Mouse (Mus musculus) T-helper 17 cell (primary cell): ENCODE measurements around the gene Yipf2.

Experiments
- in situ Hi-C, 2 experiments: fragments of 300-600 bp; cut with MboI, MseI; formaldehyde crosslinking; loops; 1 replicate in 1 of 2; 2 replicates in 1 of 2; pipeline ENCODE4 v1.15.1; 2025; ENCODE audit warnings: high pct_unique_total_duplicates in 2 of 2

Gene Yipf2

DNA sequence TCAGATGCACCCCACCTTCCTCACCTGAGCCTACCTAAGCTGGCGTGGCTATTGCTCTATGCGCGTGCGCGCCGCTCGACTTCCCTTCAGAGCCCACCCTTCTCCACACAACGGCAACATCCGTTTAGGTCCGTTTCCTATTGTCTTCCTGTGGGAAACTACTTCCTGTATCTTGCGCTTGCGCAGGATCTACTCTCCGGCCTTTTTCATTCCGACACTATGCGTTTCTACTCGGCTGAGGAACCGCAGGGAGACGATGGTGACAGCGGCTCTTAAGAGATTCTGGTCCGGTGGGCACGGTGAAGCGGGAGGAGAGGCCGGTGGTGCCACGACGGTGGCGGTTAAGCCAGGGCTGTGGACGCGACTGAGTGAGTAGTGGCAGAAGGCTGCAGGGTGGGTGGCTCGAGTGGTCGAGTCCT is at the start of gene Yipf2, which contains the start of gene Timm29:
Gene Yipf2 (minus strand): TSS at position 126 of the 419 bp plus-strand sequence.
Gene Timm29 (plus strand): TSS at position 20 of the 419 bp plus-strand sequence.
- in situ Hi-C loops = no loop called here

DNA sequence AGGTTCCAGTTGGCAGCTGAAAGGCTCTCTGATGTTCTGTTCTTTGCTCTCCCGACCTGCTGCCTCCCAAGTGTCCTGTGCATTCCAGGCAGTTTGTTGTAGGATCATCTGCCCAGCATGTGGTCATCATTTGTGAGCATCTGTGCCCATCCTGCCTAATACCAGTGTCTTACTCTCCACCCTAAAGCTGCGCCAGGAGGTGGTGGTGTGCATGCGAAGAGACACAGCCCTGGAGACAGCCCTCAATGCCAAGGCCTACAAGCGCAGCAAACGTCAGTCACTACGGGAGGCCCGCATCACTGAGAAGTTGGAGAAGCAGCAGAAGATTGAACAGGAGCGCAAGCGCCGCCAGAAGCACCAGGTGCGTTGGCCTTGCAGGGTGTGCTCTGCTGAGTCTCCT is 46.4 kb upstream of the Yipf2 start:
- in situ Hi-C loops = no loop called here

DNA sequence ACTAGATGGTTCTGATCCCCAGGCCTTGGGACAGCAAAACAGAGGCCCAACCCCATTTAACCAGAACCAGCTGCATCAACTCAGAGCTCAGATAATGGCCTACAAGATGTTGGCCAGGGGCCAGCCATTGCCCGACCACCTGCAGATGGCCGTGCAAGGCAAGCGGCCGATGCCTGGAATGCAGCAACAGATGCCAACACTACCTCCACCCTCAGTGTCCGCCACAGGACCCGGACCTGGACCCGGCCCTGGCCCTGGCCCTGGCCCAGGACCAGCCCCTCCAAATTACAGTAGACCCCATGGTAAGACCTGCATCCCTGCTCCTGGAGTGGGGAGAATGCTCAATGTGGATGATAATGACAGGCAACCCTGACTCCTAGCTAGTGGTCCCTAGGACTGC is 43.0 kb upstream of the Yipf2 start:
- in situ Hi-C loops = no loop called here

DNA sequence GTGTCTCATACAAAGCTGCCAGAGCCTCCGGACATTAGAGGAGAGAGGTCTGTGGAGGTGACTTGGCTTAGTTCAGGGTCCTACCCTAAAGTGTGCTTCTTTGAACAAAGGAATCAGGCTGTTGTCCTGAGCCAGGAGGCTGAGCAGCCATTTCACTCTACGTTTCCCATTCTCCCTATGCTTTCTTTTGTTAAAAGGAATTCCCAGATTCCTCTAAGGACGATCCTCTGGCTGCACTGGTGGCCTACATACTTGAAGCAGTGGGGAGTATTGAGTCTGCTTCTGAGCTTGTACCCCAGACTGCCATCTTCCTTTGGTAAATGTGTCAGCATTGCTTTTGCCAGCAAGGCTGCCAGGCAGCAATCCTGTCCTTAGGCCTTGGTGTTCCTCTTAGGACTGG is 40.5 kb upstream of the Yipf2 start:
- in situ Hi-C loops = no loop called here

DNA sequence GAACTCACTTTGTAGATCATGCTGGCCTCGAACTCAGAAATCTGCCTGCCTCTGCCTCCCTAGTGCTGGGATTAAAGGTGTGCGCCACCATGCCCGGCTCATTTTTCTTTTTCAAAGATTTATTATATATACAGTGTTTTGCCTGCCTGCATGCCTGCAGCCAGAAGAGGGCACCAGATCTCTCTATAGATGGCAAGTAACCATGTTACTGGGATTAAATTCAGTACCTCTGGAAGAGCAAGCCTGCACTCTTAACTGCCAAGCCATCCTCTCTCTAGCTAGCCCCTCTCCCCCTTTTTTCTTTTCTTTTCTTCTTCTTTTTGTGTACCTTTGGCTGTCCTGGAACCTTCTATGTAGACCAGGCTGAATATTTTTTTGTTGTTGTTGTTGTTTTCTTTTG is 38.0 kb upstream of the Yipf2 start:
- in situ Hi-C loops = no loop called here

DNA sequence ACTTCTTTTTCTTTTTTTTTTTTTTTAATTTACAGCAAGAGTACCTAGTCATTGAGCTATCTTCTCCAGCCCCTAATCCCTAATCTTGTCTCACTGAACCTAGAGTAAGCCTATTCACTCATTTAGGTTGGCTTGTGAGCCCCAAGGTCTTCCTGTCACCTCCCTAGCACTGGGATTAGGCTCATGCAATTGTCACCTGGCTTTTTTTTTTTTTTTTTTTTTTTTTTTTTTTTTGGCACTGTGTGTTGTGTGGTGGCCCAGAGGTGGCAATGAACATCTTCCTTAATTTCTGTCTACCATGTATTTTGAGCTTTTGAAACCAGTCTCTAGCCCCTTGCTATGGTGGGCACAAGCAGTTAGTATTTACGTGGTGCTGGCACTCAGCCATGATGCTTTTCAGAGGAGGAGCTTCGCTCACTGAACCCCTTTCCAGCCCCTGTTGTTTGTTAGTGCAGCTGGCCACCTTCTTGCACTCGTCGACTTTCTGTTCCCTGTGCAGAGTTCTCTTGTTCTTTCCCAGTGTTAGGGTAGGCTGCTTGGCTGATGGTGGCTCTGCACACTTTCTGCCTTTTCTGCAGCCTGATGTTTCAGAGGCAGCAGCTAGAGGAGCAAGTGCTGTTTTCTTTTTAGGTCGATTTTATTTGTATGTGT is 34.6 kb upstream of the Yipf2 start:
- in situ Hi-C loops = no loop called here

DNA sequence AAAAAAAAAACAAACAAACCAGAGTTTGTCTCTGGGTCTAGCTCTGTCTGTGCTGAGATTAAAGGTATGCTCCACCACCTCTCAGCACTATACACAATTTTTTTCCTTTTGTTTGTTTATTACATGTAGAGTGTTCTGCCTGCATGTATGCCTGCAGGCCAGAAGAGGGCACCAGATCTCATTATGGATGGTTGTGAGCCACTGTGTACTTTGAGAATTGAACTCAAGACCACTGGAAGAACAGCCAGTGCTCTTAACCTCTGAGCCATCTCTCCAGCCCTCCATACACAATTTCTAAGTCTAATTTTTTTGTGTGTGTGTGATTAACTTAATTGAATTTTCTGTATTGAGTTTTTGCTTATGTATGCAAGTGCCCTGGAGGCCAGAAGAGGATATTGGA is 33.9 kb upstream of the Yipf2 start:
- in situ Hi-C loops = no loop called here

DNA sequence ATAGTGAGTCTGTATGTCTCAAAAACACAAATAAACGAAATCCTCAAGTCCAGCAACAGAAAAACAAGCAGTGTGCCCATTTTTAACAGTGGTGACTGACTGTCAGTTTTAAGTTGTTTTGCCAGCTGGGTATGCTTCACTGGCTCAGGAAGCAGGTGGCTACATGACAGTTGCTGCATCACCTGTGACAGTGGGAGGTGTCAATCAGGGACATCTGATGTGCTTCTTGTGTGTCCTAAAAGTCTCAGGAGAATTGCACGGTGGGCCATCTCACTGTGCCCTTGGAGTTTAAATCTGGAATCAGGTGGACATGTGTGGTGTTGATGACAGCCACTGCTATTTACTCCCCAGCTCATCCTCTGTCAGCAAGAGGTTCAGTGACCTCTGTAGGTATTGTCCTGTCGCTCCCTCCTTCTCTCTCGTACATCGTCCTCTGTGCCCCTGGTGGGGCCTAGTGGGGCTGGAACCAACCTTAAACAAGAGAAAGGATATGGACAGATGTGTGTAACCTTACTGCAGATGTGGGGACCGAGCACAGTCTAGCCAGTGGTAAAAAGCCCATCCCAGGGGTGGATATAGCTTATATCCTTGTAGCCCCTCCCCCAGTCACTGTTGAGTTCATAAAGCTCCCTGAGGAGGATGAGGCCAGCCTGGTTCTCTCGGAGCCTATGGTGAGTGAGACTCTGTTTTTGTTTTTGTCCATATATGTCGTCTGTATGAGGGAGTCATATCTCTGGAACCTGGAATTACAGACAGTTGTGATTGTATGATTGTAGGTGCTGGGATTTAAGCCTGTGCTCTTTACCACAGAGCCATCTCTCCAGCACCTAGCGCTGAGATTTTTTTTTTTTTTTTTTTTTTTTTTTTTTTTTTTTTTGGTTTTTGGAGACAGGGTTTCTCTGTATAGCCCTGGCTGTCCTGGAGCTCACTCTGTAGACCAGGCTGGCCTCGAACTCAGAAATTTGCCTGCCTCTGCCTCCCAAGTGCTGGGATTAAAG is 33.0 kb upstream of the Yipf2 start:
- in situ Hi-C loops = no loop called here

DNA sequence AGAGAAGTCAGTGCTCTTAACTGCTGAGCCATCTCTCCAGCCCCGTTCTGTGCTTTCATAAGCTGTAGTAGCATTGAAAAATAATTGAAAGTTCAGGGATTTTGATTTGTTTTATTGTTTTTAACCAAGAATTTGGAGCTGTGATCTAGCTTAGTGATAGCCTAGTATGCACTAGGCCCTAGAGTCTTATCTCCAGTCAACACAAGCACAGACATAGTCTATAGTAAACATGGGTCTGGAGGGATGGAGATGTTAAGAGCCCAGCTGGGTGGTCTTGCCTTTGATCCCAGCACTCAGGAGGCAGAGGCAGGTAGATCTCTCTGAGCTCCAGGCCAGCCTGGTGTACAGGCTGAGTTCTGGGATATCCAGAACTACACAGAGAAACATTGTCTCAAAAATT is 30.0 kb upstream of the Yipf2 start:
- in situ Hi-C loops = loop anchor here in 1 of 2 experiments (25.0 kb wide), 1 partner anchor 1015 kb away; no protein-coding TSS in a partner anchor

DNA sequence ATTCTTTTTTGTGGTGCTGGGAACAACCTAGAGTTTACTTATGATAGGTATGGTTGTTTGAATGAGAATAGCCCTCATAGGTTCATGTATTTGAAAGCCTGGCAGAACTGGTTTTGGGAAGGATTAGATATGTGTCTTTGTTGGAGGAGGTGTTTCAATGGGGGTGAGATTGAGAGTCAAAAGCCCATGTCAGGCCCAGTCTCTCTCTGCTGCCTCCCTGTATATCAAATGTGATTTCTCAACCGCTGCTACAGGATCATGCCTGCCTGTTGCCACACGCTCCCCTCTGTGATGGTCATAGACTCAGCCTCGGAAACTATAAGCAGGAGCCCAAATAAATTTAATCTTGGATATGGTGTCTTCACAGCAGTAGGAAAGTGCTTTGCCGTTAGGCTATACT is 27.6 kb upstream of the Yipf2 start:
- in situ Hi-C loops = loop anchor here in 1 of 2 experiments (25.0 kb wide), 1 partner anchor 1017 kb away; no protein-coding TSS in a partner anchor

DNA sequence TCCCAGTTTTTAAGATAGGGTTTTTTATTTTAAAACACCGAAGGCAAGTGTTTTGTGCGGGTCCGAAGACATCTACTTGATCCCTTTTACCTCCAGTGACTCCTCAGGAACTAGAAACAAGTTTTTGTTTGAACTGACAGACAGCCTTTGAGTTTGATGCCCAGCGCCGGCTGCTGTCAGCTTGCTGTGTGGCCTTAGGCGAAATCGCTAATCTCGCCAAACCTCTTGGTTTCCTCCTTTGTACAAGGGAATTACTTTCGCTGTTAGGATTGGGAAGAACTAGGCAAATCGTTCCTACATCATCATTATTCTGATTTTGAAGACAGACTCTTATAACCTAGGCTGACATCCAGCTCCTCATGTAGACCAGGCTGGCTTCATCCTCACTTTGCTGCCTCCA is 24.4 kb upstream of the Yipf2 start:
- in situ Hi-C loops = loop anchor here in 1 of 2 experiments (25.0 kb wide), 1 partner anchor 1020 kb away; no protein-coding TSS in a partner anchor

DNA sequence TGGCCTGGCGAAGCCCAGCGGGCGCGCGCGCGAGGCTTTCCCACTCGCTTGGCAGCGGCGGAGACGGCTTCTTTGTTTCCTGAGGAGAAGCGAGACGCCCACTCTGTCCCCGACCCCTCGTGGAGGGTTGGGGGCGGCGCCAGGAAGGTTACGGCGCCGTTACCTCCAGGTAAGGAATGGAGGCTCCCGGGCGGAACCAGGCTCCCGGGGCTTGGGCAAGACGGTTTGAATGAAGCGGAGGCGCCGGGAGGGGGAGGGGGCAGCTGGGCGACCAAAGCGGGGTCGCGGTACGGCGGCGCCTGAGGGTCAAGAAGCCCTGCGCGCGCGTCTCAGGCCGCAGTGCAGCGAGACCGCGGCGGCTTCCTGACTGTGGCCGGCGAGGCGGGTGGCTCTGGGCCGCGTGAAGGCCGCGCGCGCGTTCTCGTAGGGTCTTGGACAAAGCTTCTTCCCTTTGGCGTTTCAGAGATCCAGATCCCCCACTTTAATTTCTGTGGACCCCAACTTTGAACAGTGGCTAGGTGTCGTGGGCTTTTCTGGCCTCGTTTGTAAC is 23.7 kb upstream of the Yipf2 start:
- in situ Hi-C loops = loop anchor here in 1 of 2 experiments (25.0 kb wide), 1 partner anchor 1021 kb away; no protein-coding TSS in a partner anchor

DNA sequence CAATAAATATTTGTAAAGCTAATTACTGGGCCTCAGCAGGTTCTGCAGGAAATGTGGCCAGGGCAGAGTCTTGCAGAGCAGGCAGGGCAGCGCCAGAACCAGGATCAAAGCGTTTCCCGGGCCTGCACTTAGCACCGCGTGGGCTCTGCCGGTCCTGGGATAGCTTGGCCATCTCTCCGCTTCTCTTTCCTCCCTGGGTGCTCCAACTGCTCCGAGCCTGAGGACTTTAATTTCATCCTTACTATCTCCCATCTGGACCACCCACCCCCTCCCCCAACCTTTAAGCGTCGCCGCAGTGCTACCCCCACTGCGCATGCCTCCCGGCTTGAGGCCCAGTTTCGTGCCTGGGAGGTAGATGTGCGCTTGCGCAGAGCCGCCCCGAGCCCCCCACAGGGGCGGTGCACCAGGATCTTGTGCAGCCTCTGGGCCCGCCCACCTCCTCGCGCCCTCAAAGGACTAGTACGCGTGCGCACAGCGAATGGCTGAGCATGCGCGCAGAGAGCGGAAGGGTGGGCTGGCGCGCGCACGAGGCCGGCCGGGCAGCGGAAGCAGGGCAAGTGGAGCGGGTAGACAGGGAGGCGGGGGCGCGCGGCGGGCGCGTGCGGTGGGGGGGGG is 23.1 kb upstream of the Yipf2 start, which contains the start of gene Smarca4:
Gene Smarca4 (plus strand): TSS at position 553 of the 615 bp plus-strand sequence.
- in situ Hi-C loops = loop anchor here in 1 of 2 experiments (25.0 kb wide), 1 partner anchor 1022 kb away; no protein-coding TSS in a partner anchor

DNA sequence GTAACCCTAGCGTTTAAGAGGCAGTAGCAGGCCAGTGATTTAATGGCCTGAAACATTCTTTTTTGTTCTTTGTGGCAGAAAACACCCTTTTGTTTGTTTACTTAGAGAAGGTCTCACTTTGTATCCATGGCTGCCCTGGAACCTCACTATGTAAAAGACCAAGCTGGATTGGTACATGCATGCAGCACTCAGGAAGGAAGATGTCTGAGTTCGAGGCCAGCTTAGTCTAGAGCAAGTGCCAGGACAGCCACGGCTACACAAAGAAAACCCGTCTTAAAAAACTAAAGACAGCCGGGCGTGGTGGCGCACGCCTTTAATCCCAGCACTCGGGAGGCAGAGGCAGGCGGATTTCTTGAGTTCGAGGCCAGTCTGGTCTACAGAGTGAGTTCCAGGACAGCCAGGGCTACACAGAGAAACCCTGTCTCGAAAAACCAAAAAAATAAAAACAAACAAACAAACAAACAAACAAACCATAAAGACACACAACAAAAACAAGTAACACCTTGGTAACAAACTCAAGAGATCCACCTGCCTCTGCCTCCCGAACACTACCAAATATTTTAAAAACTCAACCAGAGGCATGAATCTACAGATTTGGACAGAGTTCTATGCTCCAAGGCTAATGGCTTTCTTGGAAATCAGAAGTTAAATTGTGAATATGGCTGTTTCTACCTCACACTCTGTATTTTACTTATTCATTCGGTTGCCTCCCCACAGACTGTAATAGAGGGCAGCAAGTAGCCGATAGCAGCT is 22.4 kb upstream of the Yipf2 start:
- in situ Hi-C loops = loop anchor here in 1 of 2 experiments (25.0 kb wide), 1 partner anchor 1022 kb away; no protein-coding TSS in a partner anchor

DNA sequence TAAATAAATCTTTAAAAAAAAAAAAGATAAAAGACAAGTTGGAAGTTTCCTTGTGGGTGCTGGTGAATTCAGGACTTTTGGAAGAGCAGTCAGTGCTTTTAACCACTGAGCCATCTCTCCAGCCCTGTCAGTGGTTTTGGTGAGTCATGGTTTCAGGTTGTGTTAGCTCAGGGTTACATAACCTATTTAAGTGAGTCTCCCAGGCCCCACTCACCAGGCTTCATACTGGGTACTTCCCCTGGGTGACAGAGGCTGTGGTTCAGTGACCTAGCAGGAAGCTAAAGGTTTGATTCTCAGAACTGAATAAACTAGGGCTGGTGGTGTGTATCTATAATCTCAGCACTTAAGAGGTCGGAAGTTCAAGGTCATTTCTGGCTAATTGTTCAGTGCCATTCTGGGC is 17.2 kb upstream of the Yipf2 start:
- in situ Hi-C loops = loop anchor here in 1 of 2 experiments (25.0 kb wide), 1 partner anchor 1027 kb away; no protein-coding TSS in a partner anchor

DNA sequence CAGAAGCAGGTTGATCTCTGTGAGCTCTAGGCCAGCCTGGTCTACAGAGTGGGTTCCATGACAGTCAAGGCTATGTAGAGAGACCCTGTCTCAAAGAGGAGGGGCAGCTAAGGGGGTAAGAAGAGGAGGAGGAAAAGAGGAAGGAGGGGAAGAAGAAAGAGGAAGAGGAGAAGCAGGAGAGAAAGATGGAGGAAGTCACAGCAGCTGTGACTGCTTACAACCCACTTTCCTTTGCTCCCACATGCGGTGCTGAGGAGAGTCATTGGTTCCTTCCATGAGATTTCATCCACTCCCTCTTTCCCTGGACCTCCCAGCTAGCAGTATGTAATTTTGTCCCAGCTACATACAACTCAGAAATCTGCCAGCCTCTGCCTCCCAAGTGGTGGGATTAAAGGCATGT is 14.0 kb upstream of the Yipf2 start:
- in situ Hi-C loops = loop anchor here in 1 of 2 experiments (25.0 kb wide), 1 partner anchor 1031 kb away; no protein-coding TSS in a partner anchor

DNA sequence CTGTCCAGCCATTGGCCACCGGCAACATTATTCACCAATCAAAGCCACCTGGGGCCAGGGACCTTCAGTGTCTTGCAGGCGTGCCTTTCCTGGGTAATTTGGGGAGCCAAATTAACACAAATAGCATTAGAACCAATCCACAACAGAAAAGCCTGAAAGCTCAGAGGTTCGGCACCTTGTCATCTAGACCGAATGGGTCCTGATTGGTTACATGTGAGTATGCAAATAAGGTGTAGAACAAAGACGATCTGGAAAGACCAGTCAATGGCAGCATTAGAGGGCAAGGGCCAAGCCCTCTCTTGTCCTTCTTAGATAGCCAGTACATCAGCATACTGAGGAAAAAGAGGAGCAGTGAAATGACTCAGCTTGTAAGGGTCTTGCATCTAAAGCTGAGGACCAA is 13.2 kb upstream of the Yipf2 start:
- in situ Hi-C loops = loop anchor here in 1 of 2 experiments (25.0 kb wide), 1 partner anchor 1031 kb away; no protein-coding TSS in a partner anchor

DNA sequence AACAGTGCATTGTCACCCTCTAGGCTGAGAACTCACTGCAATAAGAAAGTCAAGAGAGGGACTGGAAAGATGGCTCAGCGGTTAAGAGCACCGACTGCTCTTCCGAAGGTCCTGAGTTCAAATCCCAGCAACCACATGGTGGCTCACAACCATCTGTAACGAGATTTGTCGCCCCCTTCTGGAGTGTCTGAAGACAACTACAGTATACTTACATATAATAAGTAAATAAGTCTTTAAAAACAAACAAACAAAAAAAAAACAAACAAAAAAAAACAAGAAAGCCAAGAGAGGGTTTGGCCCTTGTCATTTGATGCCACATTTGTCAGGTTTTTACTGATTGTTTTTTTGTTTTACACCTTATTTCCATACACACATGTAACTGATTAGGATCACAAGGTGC is 11.5 kb upstream of the Yipf2 start:
- in situ Hi-C loops = loop anchor here in 1 of 2 experiments (25.0 kb wide), 1 partner anchor 1033 kb away; no protein-coding TSS in a partner anchor

DNA sequence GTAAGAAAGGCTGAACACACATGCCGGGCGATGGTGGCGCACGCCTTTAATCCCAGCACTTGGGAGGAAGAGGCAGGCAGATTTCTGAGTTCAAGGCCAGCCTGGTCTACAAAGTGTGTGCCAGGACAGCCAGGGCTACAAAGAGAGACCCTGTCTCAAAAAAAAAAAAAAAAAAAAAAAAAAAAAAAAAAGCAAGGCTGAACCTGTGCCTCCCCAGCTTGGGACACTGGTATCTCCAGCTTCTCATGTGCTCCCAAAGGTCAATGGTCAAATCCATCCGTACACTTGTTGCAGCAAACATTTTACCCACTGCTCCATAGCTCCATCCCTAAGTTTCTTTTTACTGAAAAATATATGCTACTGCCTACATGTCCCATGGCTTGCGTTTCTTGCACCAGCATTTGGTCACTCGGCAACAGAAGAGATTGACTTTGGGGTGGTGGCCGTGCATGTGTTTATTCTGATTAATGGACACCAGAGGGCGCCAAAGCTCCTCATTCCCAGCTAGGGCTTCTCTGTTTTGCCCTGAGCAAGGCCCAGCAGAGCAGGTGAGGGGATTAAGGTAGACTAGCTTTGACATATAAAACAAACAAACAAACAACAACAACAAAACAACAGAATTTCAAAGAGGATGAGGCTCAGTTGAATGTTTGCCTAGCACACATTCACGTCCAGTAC is 9.2 kb upstream of the Yipf2 start:
- in situ Hi-C loops = loop anchor here in 1 of 2 experiments (25.0 kb wide), 1 partner anchor 1035 kb away; no protein-coding TSS in a partner anchor
